Mouse (Mus musculus) embryo, embryonic 9.5 days (tissue): ENCODE data around the gene Ranbp3l.

Experiments
- DNase-seq: peaks from one replicate; pipeline ENCODE4 v3.0.0-alpha.2; 2017; ENCODE audit errors: extremely low spot score

Gene Ranbp3l

GRCm38 (mm10) chr15:9070912-9071555, 103.3 kb downstream of the Ranbp3l start, which contains the start of gene Nadk2:
TSS of gene Nadk2 (plus strand) at chr15:9071260.
- DNase-seq = peak; percentile 99

- peak; percentile 74 for DNase-seq
These were observed 104.1 kb downstream of the Ranbp3l start for GRCm38 (mm10) chr15:9071556-9072544.

GRCm38 (mm10) chr15:9072630-9073029, 104.9 kb downstream of the Ranbp3l start:
- DNase-seq = no peak

- DNase-seq = no peak
These were observed 105.4 kb downstream of the Ranbp3l start for GRCm38 (mm10) chr15:9073067-9073608.

- no peak for DNase-seq
These were observed 105.9 kb downstream of the Ranbp3l start for GRCm38 (mm10) chr15:9073684-9074083.

GRCm38 (mm10) chr15:9074139-9074538, 106.4 kb downstream of the Ranbp3l start:
- DNase-seq = no peak

GRCm38 (mm10) chr15:9074671-9075070, 106.9 kb downstream of the Ranbp3l start:
- no peak for DNase-seq

- DNase-seq = no peak
These were observed 108.0 kb downstream of the Ranbp3l start for GRCm38 (mm10) chr15:9075608-9076200.

GRCm38 (mm10) chr15:9078481-9079300, 110.9 kb downstream of the Ranbp3l start:
- DNase-seq = no peak

GRCm38 (mm10) chr15:9079626-9080025, 111.9 kb downstream of the Ranbp3l start:
- no peak for DNase-seq

- DNase-seq = no peak
These were observed 112.5 kb downstream of the Ranbp3l start for GRCm38 (mm10) chr15:9080206-9080605.

- DNase-seq = no peak
These were observed 113.5 kb downstream of the Ranbp3l start for GRCm38 (mm10) chr15:9081294-9081693.

- DNase-seq = no peak
These were observed 115.0 kb downstream of the Ranbp3l start for GRCm38 (mm10) chr15:9082753-9083152.

GRCm38 (mm10) chr15:9086813-9087212, 119.1 kb downstream of the Ranbp3l start:
- no peak for DNase-seq

- DNase-seq = no peak
These were observed 119.7 kb downstream of the Ranbp3l start for GRCm38 (mm10) chr15:9087421-9087820.

GRCm38 (mm10) chr15:9087895-9088682, 120.3 kb downstream of the Ranbp3l start:
- no peak for DNase-seq

- DNase-seq = no peak
These were observed 120.9 kb downstream of the Ranbp3l start for GRCm38 (mm10) chr15:9088683-9089072.

- DNase-seq = no peak
These were observed 121.5 kb downstream of the Ranbp3l start for GRCm38 (mm10) chr15:9089136-9089720.

- no peak for DNase-seq
These were observed 122.9 kb downstream of the Ranbp3l start for GRCm38 (mm10) chr15:9090662-9091061.
